Mouse (Mus musculus) kidney, embryonic 15.5 days (tissue): ENCODE measurements around the gene Aida. TPM values are rescaled to one million over a fixed set of nuclear protein-coding genes. Genes with fewer than 3 reads are reported as not detected.
"Not testable (repeated sequence)": the region's sequence is repeated elsewhere in the genome, so short reads cannot be mapped to it uniquely, and the experiment has no call there.

Source experiments
- ATAC-seq: fragments of 200-750 bp; cut with Nextera tagmentation; replicated peaks from 2 replicates; pipeline ENCODE4 v1.8.0; 2017; ENCODE audit warnings: moderate TSS enrichment; ENCODE audit not compliant: low FRiP score
- H3K27ac ChIP-seq: fragments of 300-500 bp; sonication (generic); 2 replicates; pipeline ENCODE4 v1.5.1; 2015; ENCODE audit warnings: mild to moderate bottlenecking, inconsistent platforms
- H3K27me3 ChIP-seq: fragments of 300-500 bp; sonication (generic); 2 replicates; pipeline ENCODE4 v1.6.1; 2015; ENCODE audit warnings: inconsistent platforms
- H3K36me3 ChIP-seq: fragments of 300-500 bp; sonication (generic); 2 replicates; pipeline ENCODE4 v1.6.1; 2015; ENCODE audit warnings: inconsistent platforms
- H3K4me1 ChIP-seq: fragments of 300-500 bp; sonication (generic); 2 replicates; pipeline ENCODE4 v1.6.1; 2015; ENCODE audit warnings: inconsistent platforms
- H3K4me2 ChIP-seq: fragments of 300-500 bp; sonication (generic); 2 replicates; pipeline ENCODE4 v1.6.1; 2015; ENCODE audit warnings: moderate library complexity, mild to moderate bottlenecking, inconsistent platforms
- H3K4me3 ChIP-seq: fragments of 300-500 bp; sonication (generic); replicated peaks from 2 replicates; pipeline ENCODE4 v1.5.1; 2015; ENCODE audit warnings: mild to moderate bottlenecking, inconsistent platforms
- H3K9ac ChIP-seq: fragments of 300-500 bp; sonication (generic); 2 replicates; pipeline ENCODE4 v1.6.1; 2015; ENCODE audit warnings: mild to moderate bottlenecking, inconsistent platforms
- H3K9me3 ChIP-seq: fragments of 300-500 bp; sonication (generic); replicated peaks from 2 replicates; pipeline ENCODE4 v1.6.1; 2016; ENCODE audit warnings: inconsistent platforms
- WGBS: fragments of 180-500 bp; shearing (Covaris S2); methylation state at CpG from one replicate; pipeline ENCODE4 v1.1.7; 2015; ENCODE audit warnings: mixed read lengths; 5-methylcytosine and 5-hydroxymethylcytosine counted together
- polyA plus RNA-seq: library from polyadenylated mRNA; unstranded; fragments of >200 nt; fragmentation: Nextera tagmentation; extraction: Ambion mirVana; gene quantifications from 2 replicates; pipeline ENCODE4 v1.2.1, GENCODE M21; 2015

Aida gene
- polyA plus RNA-seq, 1 experiment from 2014 or later: 45.5 TPM

DNA sequence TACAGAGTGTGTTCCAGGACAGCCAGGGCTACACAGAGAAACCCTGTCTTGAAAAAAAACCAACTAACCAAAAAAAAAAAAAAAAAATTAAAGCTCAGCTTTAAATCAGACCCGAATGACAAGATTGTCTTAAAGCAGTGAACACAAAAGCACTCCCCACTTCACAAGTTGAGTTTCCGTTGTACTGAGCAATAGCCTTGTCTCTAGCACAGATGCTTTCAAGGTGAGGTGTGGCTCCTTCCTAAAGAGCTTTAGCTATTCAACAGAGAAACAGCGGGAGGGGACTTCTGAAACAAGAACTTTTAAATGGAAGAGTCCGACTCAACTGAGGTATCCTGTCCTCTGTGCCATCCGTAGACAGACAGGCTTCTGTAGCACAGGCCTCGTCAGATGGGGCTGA, 28.0 kb downstream of the Aida start:
- H3K36me3 ChIP-seq: peaks cover 82% of the 10 kb centered on the region
- no peak overlapping the region for H3K4me2 ChIP-seq
- H3K9me3 ChIP-seq: no peaks in the 10 kb centered on the region
- no peak for ATAC-seq
- H3K27me3 ChIP-seq: no peaks in the 10 kb centered on the region
- WGBS: 93% methylated on average over 6 of the region's 6 CpGs
- no peak overlapping the region for H3K9ac ChIP-seq
- H3K4me3 ChIP-seq: no peak overlapping the region
- no peaks in the 10 kb centered on the region for H3K4me1 ChIP-seq
- H3K27ac ChIP-seq: no peak overlapping the region

GRCm38 (mm10) chr1:183327171-183327570, 30.8 kb downstream of the Aida start:
- Histone ChIP-seq H3K4me3 (no peak overlapping the region), H3K27ac (no peak overlapping the region), H3K27me3 (no peaks in the 10 kb centered on the region), H3K4me1 (no peaks in the 10 kb centered on the region), H3K4me2 (no peak overlapping the region), H3K36me3 (peaks cover 86% of the 10 kb centered on the region), H3K9ac (no peak overlapping the region), H3K9me3 (no peaks in the 10 kb centered on the region)
- 88% methylated on average over 8 of the region's 8 CpGs for WGBS
- ATAC-seq: no peak

- not testable (repeated sequence) for H3K27me3 ChIP-seq, H3K27ac ChIP-seq, H3K9ac ChIP-seq, H3K9me3 ChIP-seq, H3K4me3 ChIP-seq, ATAC-seq, H3K4me2 ChIP-seq
- Histone ChIP-seq H3K36me3 (peaks cover 51% of the 10 kb centered on the region), H3K4me1 (peaks cover 14% of the 10 kb centered on the region)
- 96% methylated on average over 1 of the region's 1 CpGs for WGBS
These were observed 46.5 kb downstream of the Aida start for GRCm38 (mm10) chr1:183342902-183343301.

DNA sequence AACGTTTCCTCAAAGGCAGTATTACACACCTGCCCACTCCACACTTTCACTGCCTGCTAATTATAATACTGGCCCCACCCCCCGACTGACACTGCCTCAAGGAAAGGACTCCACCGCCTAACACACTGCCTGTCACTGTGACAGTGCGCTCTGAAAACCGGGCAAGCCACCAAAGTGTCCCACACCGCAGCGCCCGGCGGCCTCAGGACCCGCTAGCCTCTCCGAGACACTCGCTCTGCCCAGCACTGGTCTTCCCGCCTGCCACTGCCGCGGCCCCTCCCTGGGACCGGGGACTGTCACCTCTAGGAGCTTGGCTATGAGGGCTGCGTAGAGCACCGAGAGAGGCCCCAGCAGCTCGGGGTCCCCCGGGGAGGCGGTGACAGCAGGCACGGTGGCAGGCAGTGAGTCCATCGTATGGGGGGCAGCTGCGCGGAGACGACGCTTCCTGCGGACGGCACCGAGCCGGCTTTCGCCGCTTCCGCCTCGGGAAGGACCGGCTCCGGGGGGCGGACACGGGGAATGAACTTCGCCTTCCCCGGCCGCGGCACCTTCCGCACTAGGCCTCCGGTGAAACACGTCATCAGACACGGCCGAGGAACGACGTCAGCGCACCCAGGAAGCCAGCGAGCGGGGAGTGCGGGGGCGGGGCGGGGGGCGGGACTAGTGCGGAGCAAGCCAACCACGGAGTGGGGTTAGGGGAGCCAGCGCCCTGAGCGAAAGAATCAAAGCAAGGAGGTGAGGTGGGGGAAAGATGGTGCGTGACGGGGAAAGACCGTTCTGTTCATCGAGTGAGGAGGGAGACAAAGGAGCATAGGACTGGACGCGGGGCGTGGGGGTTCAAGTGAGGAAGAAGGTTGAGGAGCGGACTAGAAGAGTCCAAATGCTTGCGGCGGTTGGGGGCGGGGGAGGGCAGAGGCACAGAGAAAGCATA, 48.8 kb downstream of the Aida start:
- Histone ChIP-seq H3K9me3 (no peaks in the 10 kb centered on the region), H3K27ac (peak overlapping the region; percentile 92), H3K36me3 (peaks cover 55% of the 10 kb centered on the region), H3K9ac (peak overlapping the region; percentile 85), H3K4me1 (peaks cover 14% of the 10 kb centered on the region), H3K4me2 (peak overlapping the region; percentile 89), H3K4me3 (peak overlapping the region; percentile 98), H3K27me3 (no peaks in the 10 kb centered on the region)
- peak; percentile 98 for ATAC-seq
- WGBS: under 1% methylated on average over 71 of the region's 72 CpGs

DNA sequence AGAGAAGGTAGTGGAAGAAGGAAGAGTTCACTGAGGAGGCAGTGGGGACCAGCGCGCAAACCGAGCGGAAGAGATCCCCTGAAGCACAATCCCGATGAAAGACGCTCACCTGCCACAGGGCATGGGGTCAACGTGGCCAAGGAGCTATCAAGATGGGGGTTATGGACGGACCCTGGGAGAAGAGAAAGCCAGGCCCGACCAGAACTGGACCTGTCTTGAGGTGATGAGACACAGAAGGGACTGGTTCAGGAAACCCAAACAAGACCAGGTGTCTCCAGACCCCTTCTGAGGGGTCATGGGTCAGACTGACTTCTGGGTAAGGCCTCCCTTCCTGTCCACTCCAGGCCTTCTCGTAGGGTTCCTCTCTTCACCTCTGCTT, 49.4 kb downstream of the Aida start:
- Histone ChIP-seq H3K4me1 (peaks cover 14% of the 10 kb centered on the region), H3K36me3 (peaks cover 55% of the 10 kb centered on the region), H3K27ac (peak overlapping the region; percentile 92), H3K27me3 (no peaks in the 10 kb centered on the region), H3K4me3 (peak overlapping the region; percentile 98), H3K4me2 (peak overlapping the region; percentile 89), H3K9ac (peak overlapping the region; percentile 85), H3K9me3 (no peaks in the 10 kb centered on the region)
- WGBS: 4% methylated on average over 10 of the region's 10 CpGs
- peak; percentile 43 for ATAC-seq

GRCm38 (mm10) chr1:183349840-183350239, 53.5 kb downstream of the Aida start:
- Histone ChIP-seq H3K9ac (no peak overlapping the region), H3K9me3 (no peaks in the 10 kb centered on the region), H3K4me2 (no peak overlapping the region), H3K4me1 (peaks cover 11% of the 10 kb centered on the region), H3K36me3 (peaks cover 73% of the 10 kb centered on the region), H3K4me3 (no peak overlapping the region), H3K27ac (no peak overlapping the region), H3K27me3 (no peaks in the 10 kb centered on the region)
- no peak for ATAC-seq
- 23% methylated on average over 6 of the region's 6 CpGs for WGBS

- no peak overlapping the region for H3K9ac ChIP-seq
- no peak overlapping the region for H3K4me3 ChIP-seq
- 92% methylated on average over 3 of the region's 3 CpGs for whole genome bisulfite sequencing
- no peaks in the 10 kb centered on the region for H3K9me3 ChIP-seq
- H3K4me2 ChIP-seq: no peak overlapping the region
- H3K36me3 ChIP-seq: peaks cover 90% of the 10 kb centered on the region
- no peaks in the 10 kb centered on the region for H3K4me1 ChIP-seq
- H3K27me3 ChIP-seq: no peaks in the 10 kb centered on the region
- H3K27ac ChIP-seq: no peak overlapping the region
- no peak for ATAC-seq
These were observed 62.5 kb downstream of the Aida start for GRCm38 (mm10) chr1:183358901-183359300.

DNA sequence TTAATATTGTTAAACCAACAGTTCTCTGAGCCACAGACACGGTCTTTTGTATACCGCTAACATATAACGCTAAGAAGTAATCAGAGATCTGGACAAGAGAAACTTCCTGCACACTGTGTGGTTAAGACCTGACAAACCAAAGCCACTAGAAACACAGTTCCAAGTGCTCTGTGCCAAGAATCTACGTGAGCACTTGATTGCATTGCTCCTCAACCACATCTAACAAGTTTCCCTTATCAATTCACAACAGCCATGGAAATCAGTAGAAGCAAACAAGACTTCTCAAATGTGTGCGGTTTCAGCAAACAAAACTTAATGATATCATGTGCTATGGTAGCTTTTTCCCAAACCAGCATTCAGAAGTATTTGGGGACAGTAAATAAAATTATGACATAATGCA, 65.9 kb downstream of the Aida start:
- Histone ChIP-seq H3K36me3 (peaks cover 79% of the 10 kb centered on the region), H3K9me3 (no peaks in the 10 kb centered on the region), H3K4me2 (no peak overlapping the region), H3K4me1 (peaks cover 5% of the 10 kb centered on the region), H3K27me3 (no peaks in the 10 kb centered on the region), H3K27ac (no peak overlapping the region), H3K4me3 (no peak overlapping the region), H3K9ac (no peak overlapping the region)
- 91% methylated on average over 5 of the region's 5 CpGs for WGBS
- ATAC-seq: no peak

- Histone ChIP-seq H3K4me2 (no peak overlapping the region), H3K36me3 (peaks cover 72% of the 10 kb centered on the region), H3K9me3 (no peaks in the 10 kb centered on the region), H3K4me1 (peaks cover 11% of the 10 kb centered on the region), H3K9ac (no peak overlapping the region), H3K27me3 (no peaks in the 10 kb centered on the region), H3K27ac (no peak overlapping the region), H3K4me3 (no peak overlapping the region)
- ATAC-seq: no peak
- WGBS: 85% methylated on average over 14 of the region's 14 CpGs
These were observed 66.6 kb downstream of the Aida start for GRCm38 (mm10) chr1:183362729-183363576.

DNA sequence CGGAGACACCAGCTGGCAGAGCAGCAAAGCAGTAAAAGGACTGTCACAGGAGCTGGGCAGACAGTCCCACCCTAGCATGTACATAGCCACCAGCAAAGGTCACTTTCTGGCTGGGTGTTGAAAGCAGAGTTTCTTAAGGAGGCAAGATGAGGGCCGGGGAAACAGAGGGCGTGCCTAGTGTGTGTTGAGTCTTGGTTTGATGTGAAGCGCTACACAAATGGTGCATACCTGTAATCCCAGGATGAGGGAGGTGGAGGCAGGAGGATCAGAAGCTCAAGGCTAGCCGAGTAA, 67.1 kb downstream of the Aida start:
- no peak overlapping the region for H3K4me2 ChIP-seq
- peaks cover 67% of the 10 kb centered on the region for H3K36me3 ChIP-seq
- no peak overlapping the region for H3K27ac ChIP-seq
- H3K27me3 ChIP-seq: no peaks in the 10 kb centered on the region
- H3K4me3 ChIP-seq: no peak overlapping the region
- no peak for ATAC-seq
- H3K9ac ChIP-seq: no peak overlapping the region
- WGBS: 93% methylated on average over 5 of the region's 5 CpGs
- no peaks in the 10 kb centered on the region for H3K9me3 ChIP-seq
- H3K4me1 ChIP-seq: peaks cover 16% of the 10 kb centered on the region

DNA sequence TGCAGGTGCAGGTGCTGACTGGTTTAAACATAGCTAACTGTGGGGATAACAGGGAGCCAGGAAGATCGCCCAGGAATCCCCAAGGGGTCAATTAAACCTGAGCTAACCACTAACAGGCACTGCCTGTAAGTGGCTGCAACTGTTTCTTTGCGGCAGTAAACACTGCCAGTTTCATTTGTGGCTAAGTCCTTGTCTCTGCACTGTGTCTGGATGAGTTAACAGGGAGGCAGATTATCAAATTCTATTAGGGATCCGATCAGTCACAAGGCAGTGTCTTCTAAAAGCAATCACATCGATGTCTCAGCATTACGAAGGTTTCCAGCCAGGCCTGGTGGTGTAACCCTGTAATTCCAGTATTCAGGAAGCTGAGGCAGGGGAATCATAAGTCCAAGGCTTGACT, 70.0 kb downstream of the Aida start:
- 83% methylated on average over 5 of the region's 5 CpGs for WGBS
- Histone ChIP-seq H3K4me3 (no peak overlapping the region), H3K36me3 (peaks cover 40% of the 10 kb centered on the region), H3K4me1 (peaks cover 22% of the 10 kb centered on the region), H3K27ac (no peak overlapping the region), H3K9ac (no peak overlapping the region), H3K27me3 (no peaks in the 10 kb centered on the region), H3K4me2 (no peak overlapping the region), H3K9me3 (no peaks in the 10 kb centered on the region)
- ATAC-seq: no peak
